Mouse (Mus musculus) liver, embryonic 13.5 days (tissue): ENCODE results near the gene Prg4. TPM values are rescaled to one million over a fixed set of nuclear protein-coding genes. Genes with fewer than 3 reads are reported as not detected.

Experiments used
- ATAC-seq: fragments of 200-750 bp; cut with Nextera tagmentation; 2 replicates; pipeline ENCODE4 v1.8.0; 2017; ENCODE audit warnings: low read depth, mild to moderate bottlenecking, moderate number of reproducible peaks, moderate library complexity
- DNase-seq: peaks from one replicate; pipeline ENCODE4 v3.0.0; 2022
- H3K27ac ChIP-seq: fragments of 300-500 bp; sonication (generic); 2 replicates; pipeline ENCODE4 v1.5.1; 2015; ENCODE audit warnings: moderate library complexity, mild to moderate bottlenecking, inconsistent platforms
- H3K27me3 ChIP-seq: fragments of 300-500 bp; sonication (generic); 2 replicates; pipeline ENCODE4 v1.6.1; 2015; ENCODE audit warnings: mild to moderate bottlenecking, inconsistent platforms
- H3K36me3 ChIP-seq: fragments of 300-500 bp; sonication (generic); 2 replicates; pipeline ENCODE4 v1.6.1; 2015; ENCODE audit warnings: mild to moderate bottlenecking, inconsistent platforms
- H3K4me1 ChIP-seq: fragments of 300-500 bp; sonication (generic); replicated peaks from 2 replicates; pipeline ENCODE4 v1.6.1; 2015; ENCODE audit warnings: inconsistent platforms
- H3K4me2 ChIP-seq: fragments of 300-500 bp; sonication (generic); 2 replicates; pipeline ENCODE4 v1.6.1; 2015; ENCODE audit warnings: inconsistent platforms, mild to moderate bottlenecking, moderate library complexity
- H3K4me3 ChIP-seq: fragments of 300-500 bp; sonication (generic); replicated peaks from 2 replicates; pipeline ENCODE4 v1.5.1; 2015; ENCODE audit warnings: mild to moderate bottlenecking, inconsistent platforms
- H3K9ac ChIP-seq: fragments of 300-500 bp; sonication (generic); 2 replicates; pipeline ENCODE4 v1.6.1; 2015; ENCODE audit warnings: mild to moderate bottlenecking, inconsistent platforms
- H3K9me3 ChIP-seq: fragments of 300-500 bp; sonication (generic); replicated peaks from 2 replicates; pipeline ENCODE4 v1.6.1; 2016; ENCODE audit warnings: inconsistent platforms
- WGBS: fragments of 180-500 bp; shearing (Covaris S2); methylation state at CpG from one replicate; pipeline ENCODE4 v1.1.7; 2015; ENCODE audit not compliant: insufficient replicate concordance; 5-methylcytosine and 5-hydroxymethylcytosine counted together
- polyA plus RNA-seq: library from polyadenylated mRNA; unstranded; fragments of >200 nt; fragmentation: Nextera tagmentation; extraction: Ambion mirVana; gene quantifications from 2 replicates; pipeline ENCODE4 v1.2.1, GENCODE M21; 2015

Gene Prg4
- polyA plus RNA-seq, 1 experiment from 2014 or later, result 0.40 TPM

DNA sequence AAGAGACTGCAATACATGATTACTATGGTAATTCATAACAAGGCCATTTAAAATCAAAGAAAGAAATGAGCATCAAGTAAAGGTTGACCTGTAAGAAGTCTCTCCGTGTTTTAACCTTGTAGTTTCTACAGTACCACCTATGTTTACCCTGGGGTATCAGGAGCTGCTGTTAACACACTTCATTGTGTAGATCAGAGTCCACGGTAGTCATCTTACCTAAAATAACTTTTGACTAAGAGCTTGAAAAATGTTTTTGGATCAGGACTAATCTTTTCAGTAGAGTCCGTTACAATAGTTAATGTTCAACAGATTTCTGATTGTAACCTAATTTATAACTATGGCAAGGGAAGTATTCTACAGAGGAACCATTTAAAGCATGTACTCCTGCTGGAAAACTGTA lies 61.4 kb downstream of the Prg4 start:
- Histone ChIP-seq H3K4me3 (no peak overlapping the region), H3K9me3 (no peaks in the 10 kb centered on the region), H3K36me3 (peaks cover 63% of the 10 kb centered on the region), H3K4me2 (no peak overlapping the region), H3K27me3 (no peaks in the 10 kb centered on the region), H3K27ac (no peak overlapping the region), H3K4me1 (no peaks in the 10 kb centered on the region), H3K9ac (no peak overlapping the region)
- DNase-seq (no peak), ATAC-seq (no peak)
- 82% methylated on average over 3 of the region's 3 CpGs for WGBS

DNA sequence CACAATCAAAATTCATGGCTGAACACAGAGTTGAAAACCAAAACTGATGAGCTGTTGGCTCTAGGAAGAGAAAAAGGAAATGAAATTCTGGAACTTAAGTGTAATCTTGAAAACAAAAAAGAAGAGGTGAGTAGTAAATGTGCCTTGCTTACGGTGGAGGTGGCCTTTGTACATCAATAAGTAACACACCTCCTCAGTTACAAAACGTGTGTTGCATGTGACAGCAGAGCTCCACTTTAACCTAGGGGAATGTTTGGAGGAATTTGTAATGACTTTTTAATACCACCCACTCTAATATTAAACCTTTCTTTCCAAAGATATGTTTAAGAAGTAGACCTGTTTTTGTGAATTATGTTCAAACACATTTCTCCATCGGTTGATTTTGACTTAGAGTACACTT lies 62.1 kb downstream of the Prg4 start:
- Histone ChIP-seq H3K9me3 (no peaks in the 10 kb centered on the region), H3K4me3 (no peak overlapping the region), H3K36me3 (peaks cover 62% of the 10 kb centered on the region), H3K4me1 (no peaks in the 10 kb centered on the region), H3K4me2 (no peak overlapping the region), H3K27ac (no peak overlapping the region), H3K9ac (no peak overlapping the region), H3K27me3 (no peaks in the 10 kb centered on the region)
- ATAC-seq, result no peak
- DNase-seq, result no peak
- WGBS, result 86% methylated on average over 3 of the region's 3 CpGs

Other genes with a start within 250 kb of the Prg4 start
- gene Pdc, start 146.7 kb downstream of the Prg4 start, polyA plus RNA-seq, result not detected in 2 replicates
- 103 and 114 TPM in 2 replicates for gene Tpr, start 73.3 kb downstream of the Prg4 start, polyA plus RNA-seq
- gene Odr4, start 73.1 kb downstream of the Prg4 start, polyA plus RNA-seq, result 17.3 and 21.2 TPM in 2 replicates